Mouse (Mus musculus) adipocyte (in vitro differentiated cells): ENCODE results near the gene Cnih3.

Source experiments
- DNase-seq: peaks from one replicate; pipeline ENCODE4 v3.0.0-alpha.2; 2016; ENCODE audit warnings: low spot score

Cnih3 gene

GRCm38 (mm10) chr1:181453106-181453505 lies 100.7 kb downstream of the Cnih3 start:
- peak; percentile 66 for DNase-seq

GRCm38 (mm10) chr1:181456911-181457310 lies 104.5 kb downstream of the Cnih3 start:
- no peak for DNase-seq

GRCm38 (mm10) chr1:181459431-181460105 lies 107.1 kb downstream of the Cnih3 start:
- no peak for DNase-seq

- no peak for DNase-seq
Measured at GRCm38 (mm10) chr1:181460283-181460682, 107.9 kb downstream of the Cnih3 start.

- DNase-seq, result no peak
Measured at GRCm38 (mm10) chr1:181461484-181461883, 109.1 kb downstream of the Cnih3 start.

- no peak for DNase-seq
Measured at GRCm38 (mm10) chr1:181462051-181462905, 109.8 kb downstream of the Cnih3 start.

- DNase-seq, result no peak
Measured at GRCm38 (mm10) chr1:181462906-181463179, 110.4 kb downstream of the Cnih3 start.

- DNase-seq, result peak; percentile 59
Measured at GRCm38 (mm10) chr1:181465027-181465426, 112.6 kb downstream of the Cnih3 start.

- no peak for DNase-seq
Measured at GRCm38 (mm10) chr1:181466040-181466439, 113.6 kb downstream of the Cnih3 start.

- no peak for DNase-seq
Measured at GRCm38 (mm10) chr1:181466601-181467320, 114.3 kb downstream of the Cnih3 start.

GRCm38 (mm10) chr1:181467321-181467670 lies 114.9 kb downstream of the Cnih3 start:
- no peak for DNase-seq

- no peak for DNase-seq
Measured at GRCm38 (mm10) chr1:181469415-181469814, 117.0 kb downstream of the Cnih3 start.

GRCm38 (mm10) chr1:181476141-181476540 lies 123.7 kb downstream of the Cnih3 start:
- DNase-seq, result peak; percentile 56

GRCm38 (mm10) chr1:181476557-181476956 lies 124.1 kb downstream of the Cnih3 start:
- peak; percentile 13 for DNase-seq

- DNase-seq, result no peak
Measured at GRCm38 (mm10) chr1:181484696-181485095, 132.3 kb downstream of the Cnih3 start.

- DNase-seq, result no peak
Measured at GRCm38 (mm10) chr1:181503471-181503870, 151.0 kb downstream of the Cnih3 start.

- DNase-seq, result no peak
Measured at GRCm38 (mm10) chr1:181505367-181505766, 152.9 kb downstream of the Cnih3 start.
